21 mouse cellular contexts compared by ENCODE assay signal in genomic region chr8:104808542-104809413, GRCm38 (mm10). TPM values are rescaled to one million over a fixed set of nuclear protein-coding genes. Genes with fewer than 3 reads are reported as not detected.
DNase-seq lines count a peak whose midpoint lies in the region; ATAC-seq lines count a peak whose summit lies in the region.
"Had no signal": no experiment of that assay in that cellular context is flagged by ENCODE, and none has a peak within 500 bp of the region (broad histone marks: within the 10 kb centered on the region; RNA-seq: fewer than 3 reads in every experiment).

No protein-coding gene starts in this region.

- DNase-seq in cerebellum, adult 11 months, result peak; percentile 34
- DNase-seq in cerebellum, postnatal 36 days, result peak; percentile 46 to 47
- DNase-seq in right cerebral cortex, postnatal 25 days, result no peak
- DNase-seq in layer of hippocampus, adult 18-20 months (ENCODE audit: low spot score in 2 of 2), result no peak
- no peak for DNase-seq in urinary bladder, adult 2 months (ENCODE audit: low spot score)
- DNase-seq: gastrocnemius, postnatal 36 days; kidney, adult 2 months; kidney, postnatal 4 days; liver, embryonic 13.5 days; lung, postnatal 36 days; right cerebral cortex, adult 18-20 months had no signal

- peak overlapping the region; percentile 5 for H3K4me3 ChIP-seq in megakaryocyte, embryonic 14.5 days (replicated peaks)
- H3K4me3 ChIP-seq in stomach, embryonic 16.5 days (replicated peaks; ENCODE audit: low read length), result no peak overlapping the region
- H3K4me3 ChIP-seq: erythroblast, embryonic 14.5 days; hindbrain, embryonic 12.5 days; liver, embryonic 13.5 days; neural tube, embryonic 13.5 days had no signal

- WGBS in stomach, embryonic 16.5 days, result 72% methylated on average over 7 of the region's 7 CpGs

- no peak overlapping the region for H3K9ac ChIP-seq in stomach, embryonic 16.5 days (ENCODE audit: low read length)
- H3K9ac ChIP-seq: hindbrain, embryonic 12.5 days; liver, embryonic 13.5 days; neural tube, embryonic 13.5 days had no signal

- no peak for ATAC-seq in megakaryocyte, adult 5-6 weeks (ENCODE audit: poor library complexity, severe bottlenecking)
- ATAC-seq in stomach, embryonic 16.5 days (ENCODE audit: insufficient read depth, low FRiP score), result peak; percentile 13; the same call in 1 of the 2 replicates

- peaks cover 13% of the 10 kb centered on the region for H3K4me1 ChIP-seq in megakaryocyte, embryonic 14.5 days
- H3K4me1 ChIP-seq in stomach, embryonic 16.5 days (ENCODE audit: control insufficient read depth, insufficient read depth, low read length), result no peaks in the 10 kb centered on the region
- H3K4me1 ChIP-seq: hindbrain, embryonic 12.5 days; neural tube, embryonic 13.5 days had no signal

- no peak overlapping the region for H3K4me2 ChIP-seq in stomach, embryonic 16.5 days (ENCODE audit: low read depth, low read length)
- H3K4me2 ChIP-seq: hindbrain, embryonic 12.5 days; liver, embryonic 13.5 days; neural tube, embryonic 13.5 days had no signal

- H3K27me3 ChIP-seq in megakaryocyte, embryonic 14.5 days (replicated peaks), result no peaks in the 10 kb centered on the region
- no peaks in the 10 kb centered on the region for H3K27me3 ChIP-seq in stomach, embryonic 16.5 days (ENCODE audit: control insufficient read depth, insufficient read depth, low read length)
- H3K27me3 ChIP-seq: hindbrain, embryonic 12.5 days; liver, embryonic 13.5 days; neural tube, embryonic 13.5 days had no signal

- H3K36me3 ChIP-seq in megakaryocyte, embryonic 14.5 days (replicated peaks; ENCODE audit: low read length), result no peaks in the 10 kb centered on the region
- no peaks in the 10 kb centered on the region for H3K36me3 ChIP-seq in stomach, embryonic 16.5 days (ENCODE audit: control insufficient read depth, insufficient read depth, low read length)
- H3K36me3 ChIP-seq: hindbrain, embryonic 12.5 days; liver, embryonic 13.5 days; neural tube, embryonic 13.5 days had no signal

- no peaks in the 10 kb centered on the region for H3K9me3 ChIP-seq in megakaryocyte, embryonic 14.5 days
- no peaks in the 10 kb centered on the region for H3K9me3 ChIP-seq in stomach, embryonic 16.5 days (replicated peaks; ENCODE audit: control insufficient read depth, low read length)
- H3K9me3 ChIP-seq: hindbrain, embryonic 12.5 days; liver, embryonic 13.5 days; neural tube, embryonic 13.5 days had no signal

- H3K27ac ChIP-seq in stomach, embryonic 16.5 days (ENCODE audit: low read length), result peak overlapping the region; percentile 10; the same call in 1 of the 2 replicates
- H3K27ac ChIP-seq: hindbrain, embryonic 12.5 days; liver, embryonic 13.5 days; neural tube, embryonic 13.5 days had no signal

RNA-seq across cellular contexts. Expression of gene Ces2b, which starts 22.6 kb away (rescaled TPM):
- not detected in 2 replicates for polyA plus RNA-seq in megakaryocyte, embryonic 14.5 days (2012; ENCODE audit: insufficient read depth, low replicate concordance)
- total RNA-seq in megakaryocyte, adult 5-6 weeks (2015), result not detected in 2 replicates
- total RNA-seq in megakaryocyte, adult 5-6 weeks (2017), result not detected in 2 replicates
- polyA plus RNA-seq in stomach, embryonic 16.5 days (2015; fragmentation: Nextera tagmentation; extraction: Ambion mirVana), result 1.0 and 1.5 TPM in 2 replicates
- total RNA-seq in layer of hippocampus, adult 18-20 months (2021), result not detected
- 4.1 and 4.6 TPM in 2 replicates for polyA plus RNA-seq in urinary bladder, adult 2 months (2012; rRNA removed)
- total RNA-seq: MEL had no signal
- polyA plus RNA-seq: erythroblast, embryonic 14.5 days; heart, embryonic 16.5 days had no signal

RNA-seq across cellular contexts. Expression of gene Ces2c, which starts 38.1 kb away (rescaled TPM):
- polyA plus RNA-seq in megakaryocyte, embryonic 14.5 days (2012; ENCODE audit: insufficient read depth, low replicate concordance), result not detected in 2 replicates
- total RNA-seq in megakaryocyte, adult 5-6 weeks (2015), result not detected in 2 replicates
- total RNA-seq in megakaryocyte, adult 5-6 weeks (2017), result not detected in 2 replicates
- polyA plus RNA-seq in stomach, embryonic 16.5 days (2015; fragmentation: Nextera tagmentation; extraction: Ambion mirVana), result 1.4 and 2.2 TPM in 2 replicates
- not detected for total RNA-seq in layer of hippocampus, adult 18-20 months (2021)
- polyA plus RNA-seq in urinary bladder, adult 2 months (2012; rRNA removed), result 0.22 and 0.41 TPM in 2 replicates
- total RNA-seq: left cerebral cortex, postnatal 10 days; MEL; midbrain, postnatal 0 days had no signal
- polyA plus RNA-seq: erythroblast, embryonic 14.5 days; hindbrain, embryonic 12.5 days; liver, embryonic 13.5 days; midbrain, postnatal 0 days; neural tube, embryonic 13.5 days had no signal

Comparison
In these comparisons a context has a peak if more than half of its experiments do, and no peak if none do; other contexts are left out.
1. DNase-seq: peak in cerebellum, adult 11 months (single experiment) and cerebellum, postnatal 36 days (2 of 2); none in right cerebral cortex, postnatal 25 days (single experiment), layer of hippocampus, adult 18-20 months (0 of 2) and urinary bladder, adult 2 months (single experiment).